Mouse (Mus musculus) heart, adult 2 months (tissue): ENCODE results near the gene Sstr3. TPM values are rescaled to one million over a fixed set of nuclear protein-coding genes. Genes with fewer than 3 reads are reported as not detected.
A peak's percentile ranks its signal among the peaks of the same experiment; 100 is the strongest.

ENCODE experiments used
- DNase-seq, 2 experiments: peaks; one replicate each; pipeline ENCODE4 v3.0.0; 2021
- H3K27ac ChIP-seq: fragments of 200-600 bp; 2 replicates; pipeline ENCODE4 v1.8.1; 2022
- H3K27me3 ChIP-seq: fragments of 200-500 bp; 2 replicates; pipeline ENCODE4 v1.6.1; 2012; ENCODE audit warnings: mild to moderate bottlenecking, low read length, inconsistent platforms, mixed read lengths; ENCODE audit not compliant: control insufficient read depth, insufficient read depth
- H3K36me3 ChIP-seq: fragments of 200-500 bp; 2 replicates; pipeline ENCODE4 v1.6.1; 2012; ENCODE audit warnings: low read length, inconsistent platforms; ENCODE audit not compliant: control insufficient read depth, insufficient read depth
- H3K4me1 ChIP-seq: fragments of 200-500 bp; 2 replicates; pipeline ENCODE4 v1.6.1; 2011; ENCODE audit warnings: low read length; ENCODE audit not compliant: control insufficient read depth, insufficient read depth
- H3K4me3 ChIP-seq: fragments of 200-600 bp; 2 replicates; pipeline ENCODE4 v1.8.1; 2022
- H3K79me2 ChIP-seq: fragments of 200-500 bp; replicated peaks from 2 replicates; pipeline ENCODE4 v1.6.1; 2012; ENCODE audit warnings: mild to moderate bottlenecking, inconsistent platforms, low read length, moderate library complexity, mixed read lengths; ENCODE audit not compliant: control insufficient read depth, insufficient read depth
- H3K9ac ChIP-seq: fragments of 200-500 bp; 2 replicates; pipeline ENCODE4 v1.6.1; 2012; ENCODE audit warnings: low read depth, mild to moderate bottlenecking, control low read depth, inconsistent platforms, low read length, mixed read lengths
- CTCF ChIP-seq: fragments of 200-600 bp; IDR thresholded peaks from 2 replicates; pipeline ENCODE4 v1.8.1; 2022; ENCODE audit warnings: antibody characterized with exemption, mild to moderate bottlenecking, moderate library complexity
- EP300 ChIP-seq: fragments of 200-500 bp; IDR thresholded peaks from 2 replicates; pipeline ENCODE4 v1.6.1; 2011; ENCODE audit warnings: low read depth, low read length, control low read depth; ENCODE audit not compliant: insufficient read depth
- POLR2A ChIP-seq: fragments of 200-500 bp; IDR thresholded peaks from 2 replicates; pipeline ENCODE4 v1.6.1; 2011; ENCODE audit warnings: mild to moderate bottlenecking, low read depth, low read length, control low read depth; ENCODE audit not compliant: insufficient read depth
- WGBS: fragments of 180-500 bp; shearing (Covaris S2); methylation state at CpG from one replicate; pipeline ENCODE4 v1.1.7; 2018; 5-methylcytosine and 5-hydroxymethylcytosine counted together
- intact Hi-C: fragments of 180-260 bp; cut with DNase I; formaldehyde crosslinking; loops from one replicate; pipeline ENCODE4 v1.15.1; 2025
- polyA plus RNA-seq: library from polyadenylated mRNA; depleted of rRNA; stranded (reverse); fragments of >200 nt; gene quantifications from 2 replicates; pipeline ENCODE4 v1.2.3, GENCODE M21; 2012
- total RNA-seq, 2 experiments: library from RNA; stranded (reverse); gene quantifications; 2 replicates each; pipeline ENCODE4 v1.2.3; 2021

Gene Sstr3
- total and polyA plus RNA-seq, 3 experiments = not detected

DNA sequence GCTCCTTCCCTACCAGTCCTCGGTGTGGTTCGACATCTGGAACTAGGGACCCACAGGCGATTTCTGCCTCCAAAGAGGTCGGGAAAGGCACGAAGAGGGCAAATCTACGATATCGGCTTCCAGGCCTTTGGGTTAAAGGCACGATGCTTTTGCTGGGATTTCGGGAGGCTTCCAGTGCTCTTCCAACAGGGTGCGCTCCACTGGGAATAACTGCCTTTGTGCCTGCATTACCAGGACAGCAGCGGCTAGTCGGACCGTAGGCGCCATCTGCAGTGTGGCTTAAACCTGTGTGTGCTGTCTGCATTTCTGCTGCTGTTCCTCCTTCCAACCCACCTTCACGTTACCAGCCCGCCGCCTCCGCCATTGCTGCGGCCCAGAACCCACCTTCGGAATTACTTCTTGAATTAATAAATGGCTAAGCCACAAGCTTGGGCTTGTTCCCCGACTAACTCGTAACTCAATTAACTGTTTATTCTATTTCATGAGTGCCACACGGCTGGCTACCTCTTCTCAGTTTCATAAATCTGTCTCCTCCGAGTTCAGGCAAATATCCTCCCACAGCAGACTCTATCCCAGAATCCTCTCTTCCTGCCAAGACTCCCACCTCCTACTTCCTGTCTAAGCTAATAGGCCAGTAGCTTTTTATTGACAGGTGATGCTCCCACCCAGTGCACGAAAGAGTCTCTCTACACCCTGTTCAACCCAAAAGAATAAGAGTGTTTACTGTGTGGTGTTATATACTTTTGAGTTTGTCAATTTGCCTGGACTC lies 10.2 kb upstream of the Sstr3 start:
- Histone ChIP-seq H3K4me3 (peak overlapping the region; percentile 31), H3K27ac (no peak overlapping the region), H3K4me1 (no peaks in the 10 kb centered on the region), H3K36me3 (no peaks in the 10 kb centered on the region), H3K79me2 (no peaks in the 10 kb centered on the region), H3K9ac (0 out of 2 replicates have a peak overlapping the region, but pooled peaks have one; percentile 9), H3K27me3 (no peaks in the 10 kb centered on the region)
- TF ChIP-seq CTCF = no peak
- no peak for TF ChIP-seq EP300
- no peak for TF ChIP-seq POLR2A
- no peak for DNase-seq
- intact Hi-C loops = no loop called here
- WGBS = 59% methylated on average over 25 of the region's 25 CpGs

DNA sequence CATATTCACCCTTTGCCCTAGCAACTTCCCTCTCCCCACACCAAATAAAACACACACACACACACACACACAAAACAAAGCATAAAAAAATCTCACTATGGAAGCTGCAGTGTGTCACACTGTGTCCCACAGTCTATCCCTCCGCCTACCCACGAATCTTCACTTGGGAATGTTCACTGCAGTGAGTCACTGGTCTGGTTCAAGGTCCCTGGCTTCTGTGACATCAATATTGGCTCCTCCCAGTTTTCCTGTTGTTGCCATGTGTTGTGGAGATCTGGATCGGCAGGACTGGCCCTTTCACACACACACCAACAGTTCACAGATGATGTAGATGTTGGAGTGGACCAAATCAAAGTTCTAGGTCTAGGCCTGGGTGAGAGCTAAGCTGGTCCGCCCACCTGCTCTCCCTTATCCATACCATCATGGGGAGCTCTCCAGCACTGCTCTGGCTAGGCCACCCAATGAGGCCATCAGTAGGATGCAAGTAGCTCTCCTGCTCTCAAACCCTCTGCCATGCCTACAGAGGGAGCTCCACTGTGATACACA lies 4.8 kb upstream of the Sstr3 start:
- Histone ChIP-seq H3K4me1 (no peaks in the 10 kb centered on the region), H3K9ac (no peak overlapping the region), H3K27me3 (no peaks in the 10 kb centered on the region), H3K27ac (no peak overlapping the region), H3K36me3 (no peaks in the 10 kb centered on the region), H3K79me2 (no peaks in the 10 kb centered on the region), H3K4me3 (no peak overlapping the region)
- intact Hi-C loops = no loop called here
- TF ChIP-seq POLR2A (no peak), EP300 (no peak), CTCF (no peak)
- no peak for DNase-seq
- 52% methylated on average over 4 of the region's 4 CpGs for WGBS

DNA sequence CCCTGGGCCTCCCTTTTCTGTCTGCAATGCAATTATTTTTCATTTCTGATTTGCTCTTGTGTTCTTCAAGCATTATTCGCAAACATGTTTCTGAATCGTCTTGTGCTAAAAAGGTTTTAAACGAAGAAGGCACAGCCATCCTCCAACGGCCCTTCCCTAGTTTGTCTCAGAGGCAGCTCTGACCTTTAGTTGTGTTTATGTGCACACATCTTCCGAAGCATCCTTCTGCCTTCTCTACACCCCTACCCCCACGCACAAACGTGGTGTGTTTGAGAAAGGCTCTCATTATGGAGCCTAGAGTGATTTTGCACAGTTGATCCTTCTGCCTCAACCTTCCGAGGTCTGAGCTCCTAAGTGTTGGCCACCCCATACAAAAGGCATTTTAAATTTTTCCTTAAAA lies 4.2 kb upstream of the Sstr3 start:
- no peaks in the 10 kb centered on the region for H3K27me3 ChIP-seq
- no peak for TF ChIP-seq POLR2A
- no peak for TF ChIP-seq CTCF
- no peak for TF ChIP-seq EP300
- no peaks in the 10 kb centered on the region for H3K79me2 ChIP-seq
- intact Hi-C loops = no loop called here
- H3K27ac ChIP-seq = no peak overlapping the region
- WGBS = 79% methylated on average over 8 of the region's 8 CpGs
- H3K4me3 ChIP-seq = no peak overlapping the region
- no peak for DNase-seq
- no peaks in the 10 kb centered on the region for H3K4me1 ChIP-seq
- H3K36me3 ChIP-seq = no peaks in the 10 kb centered on the region
- H3K9ac ChIP-seq = no peak overlapping the region

DNA sequence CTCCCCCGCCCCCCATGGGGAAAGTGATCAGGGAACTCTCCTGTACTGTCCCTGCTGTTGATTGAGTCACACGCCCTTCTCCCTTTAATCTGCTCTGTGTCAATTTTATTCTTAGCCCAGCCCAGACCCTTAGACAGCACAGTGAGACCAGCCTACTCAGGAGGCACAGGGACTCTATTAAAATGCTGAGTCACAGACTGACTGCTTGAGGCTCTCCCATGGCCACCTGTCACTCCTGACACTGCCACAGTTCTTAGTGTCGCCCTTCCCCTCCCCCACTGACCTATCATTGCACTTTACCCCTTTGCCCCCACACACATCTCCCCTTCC lies 3.8 kb upstream of the Sstr3 start:
- Histone ChIP-seq H3K4me3 (no peak overlapping the region), H3K36me3 (no peaks in the 10 kb centered on the region), H3K27ac (no peak overlapping the region), H3K27me3 (no peaks in the 10 kb centered on the region), H3K9ac (no peak overlapping the region), H3K79me2 (no peaks in the 10 kb centered on the region), H3K4me1 (no peaks in the 10 kb centered on the region)
- intact Hi-C loops = no loop called here
- DNase-seq = no peak
- TF ChIP-seq POLR2A (no peak), EP300 (no peak), CTCF (no peak)
- 49% methylated on average over 3 of the region's 3 CpGs for WGBS

DNA sequence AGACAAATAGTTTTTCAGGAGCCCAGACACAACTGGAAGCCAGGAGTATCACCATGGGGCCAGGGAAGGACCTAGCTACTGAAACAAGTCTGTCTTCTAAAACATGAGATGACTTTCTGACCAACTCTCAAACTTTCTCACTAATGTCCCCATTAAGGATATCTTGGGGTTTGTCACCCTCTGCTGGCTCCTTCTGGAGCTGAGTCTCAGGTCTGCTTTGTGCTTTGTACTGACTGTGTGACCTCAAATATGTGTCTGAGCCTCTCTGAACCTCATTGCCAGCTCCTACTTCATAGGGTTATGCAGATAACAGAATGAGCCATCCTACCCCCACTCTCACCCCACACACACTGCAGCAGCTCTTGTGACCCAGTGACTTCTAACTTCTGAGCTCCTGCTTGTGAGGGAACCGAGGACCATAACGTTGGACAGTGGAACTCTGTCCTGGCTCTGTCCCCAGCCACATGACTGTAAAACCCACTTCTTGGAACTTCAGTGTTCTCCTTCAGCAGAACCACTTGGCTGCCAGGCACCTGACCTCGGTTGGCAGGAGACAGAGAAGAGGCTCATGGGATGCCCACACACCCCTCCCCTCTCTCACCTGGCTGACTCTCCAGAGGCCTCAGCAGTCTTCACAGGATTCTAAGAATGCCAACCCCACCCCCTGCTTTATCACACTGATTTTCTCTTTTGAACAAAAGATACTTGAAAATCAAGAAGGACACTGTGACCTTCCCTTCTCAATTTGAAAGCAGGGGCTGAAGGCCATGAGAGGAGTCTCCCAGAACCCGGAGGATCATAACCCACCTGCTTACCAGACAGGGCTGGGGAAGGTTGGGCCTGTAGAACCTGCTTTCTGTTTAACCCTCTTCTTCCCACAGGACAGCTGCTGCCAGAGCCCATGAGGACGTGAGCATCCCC lies 3.2 kb upstream of the Sstr3 start:
- intact Hi-C loops = no loop called here
- no peaks in the 10 kb centered on the region for H3K27me3 ChIP-seq
- peak in 1 of 2 experiments; percentile 64 for DNase-seq
- H3K79me2 ChIP-seq = no peaks in the 10 kb centered on the region
- H3K4me1 ChIP-seq = no peaks in the 10 kb centered on the region
- peak; percentile 64 for TF ChIP-seq CTCF
- no peak for TF ChIP-seq EP300
- H3K27ac ChIP-seq = no peak overlapping the region
- H3K36me3 ChIP-seq = no peaks in the 10 kb centered on the region
- no peak overlapping the region for H3K4me3 ChIP-seq
- no peak overlapping the region for H3K9ac ChIP-seq
- WGBS = 36% methylated on average over 5 of the region's 5 CpGs
